Mouse (Mus musculus): ENCODE measurements around the gene Rfc5. TPM values are rescaled to one million over a fixed set of nuclear protein-coding genes. Genes with fewer than 3 reads are reported as not detected.

Rfc5 gene
- total and polyA plus RNA-seq, 3 experiments, result 44.9 to 145 (median 68.1) TPM

GRCm38 (mm10) chr5:117355648-117356303 lies 33.1 kb downstream of the Rfc5 start:
- no peak for DNase-seq (ENCODE audit: low spot score)
- peaks cover 35% of the 10 kb centered on the region for H3K4me1 ChIP-seq (ENCODE audit: insufficient read depth, low read depth, low read length)
- H3K27me3 ChIP-seq (ENCODE audit: insufficient read depth, low read length), result peaks cover 25% of the 10 kb centered on the region
- no peaks in the 10 kb centered on the region for H3K9me3 ChIP-seq (replicated peaks)
- H3K36me3 ChIP-seq (replicated peaks), result peaks cover 10% of the 10 kb centered on the region
- no peak for TF ChIP-seq GATA1 (IDR thresholded peaks at IDR 0.05; ENCODE audit: borderline replicate concordance, low read length)
- no peak overlapping the region for H3K4me3 ChIP-seq (ENCODE audit: low read depth, low read length)
- ATAC-seq (ENCODE audit: extremely low read depth, insufficient number of reproducible peaks, low FRiP score, poor library complexity, severe bottlenecking), result no peak

DNA sequence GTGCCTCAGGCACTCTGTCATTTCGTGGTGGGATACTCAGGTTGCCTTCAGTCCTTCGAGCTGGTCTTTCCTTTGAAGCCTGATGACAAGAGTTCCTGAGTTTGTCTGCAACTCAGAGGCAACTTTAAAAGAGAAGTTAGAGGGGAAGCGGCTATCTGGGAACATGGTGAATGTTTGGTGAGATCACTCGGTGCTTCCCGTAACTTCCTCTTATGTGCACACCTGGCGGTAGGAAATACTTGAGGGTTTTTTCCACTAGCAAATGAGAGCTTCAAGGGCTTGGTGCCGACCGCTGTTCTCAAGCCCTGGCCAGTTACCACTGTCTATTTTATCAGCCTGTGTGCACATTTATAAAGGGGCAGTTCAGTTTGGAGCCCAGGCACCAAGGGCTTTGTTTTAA lies 34.7 kb downstream of the Rfc5 start:
- TF ChIP-seq POLR2AphosphoS5 (IDR thresholded peaks at IDR 0.05; ENCODE audit: insufficient replicate concordance, low read depth, low read length), result no peak
- Histone ChIP-seq H3K4me3 (ENCODE audit: low read depth, low read length) (no peak overlapping the region), H3K9me3 (replicated peaks) (no peaks in the 10 kb centered on the region), H3K27me3 (ENCODE audit: insufficient read depth, low read length) (peaks cover 27% of the 10 kb centered on the region), H3K4me1 (ENCODE audit: insufficient read depth, low read depth, low read length) (peaks cover 20% of the 10 kb centered on the region), H3K36me3 (replicated peaks) (no peaks in the 10 kb centered on the region)
- ATAC-seq (ENCODE audit: extremely low read depth, insufficient number of reproducible peaks, low FRiP score, poor library complexity, severe bottlenecking) (no peak), DNase-seq (ENCODE audit: low spot score) (no peak)

DNA sequence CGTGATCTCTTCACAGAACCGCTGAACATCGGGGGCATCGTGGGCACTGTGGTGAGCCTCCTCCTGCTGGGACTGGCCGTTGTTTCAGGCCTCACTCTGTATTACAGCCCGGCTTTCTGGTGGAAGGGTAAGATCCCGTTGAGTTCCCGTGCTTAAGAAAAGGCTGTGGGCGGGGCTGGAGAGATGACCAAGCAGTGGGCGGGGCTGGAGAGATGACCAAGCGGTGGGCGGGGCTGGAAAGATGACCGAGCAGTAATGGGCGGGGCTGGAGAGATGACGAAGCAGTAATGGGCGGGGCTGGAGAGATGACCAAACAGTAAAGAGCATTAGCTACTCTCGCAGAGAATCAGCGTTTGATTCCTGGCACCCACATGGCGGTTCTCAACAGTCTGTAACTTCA lies 40.6 kb downstream of the Rfc5 start:
- peaks cover 3% of the 10 kb centered on the region; the same call in 1 of the 2 replicates for H3K4me1 ChIP-seq (ENCODE audit: insufficient read depth, low read depth, low read length)
- DNase-seq (ENCODE audit: low spot score), result no peak
- peaks cover 9% of the 10 kb centered on the region for H3K27me3 ChIP-seq (ENCODE audit: insufficient read depth, low read length)
- H3K9me3 ChIP-seq (replicated peaks), result no peaks in the 10 kb centered on the region
- TF ChIP-seq GATA2 (IDR thresholded peaks at IDR 0.05; ENCODE audit: borderline replicate concordance, low read depth, low read length) (no peak), GATA1 (IDR thresholded peaks at IDR 0.05; ENCODE audit: borderline replicate concordance, low read length) (no peak), POLR2AphosphoS5 (IDR thresholded peaks at IDR 0.05; ENCODE audit: insufficient replicate concordance, low read depth, low read length) (no peak), TAL1 (conservative IDR thresholded peaks at IDR 0.05; ENCODE audit: low read depth, low read length) (no peak), CTCF (IDR thresholded peaks at IDR 0.05; ENCODE audit: low read depth, low read length) (no peak)
- ATAC-seq (ENCODE audit: extremely low read depth, insufficient number of reproducible peaks, low FRiP score, poor library complexity, severe bottlenecking), result no peak
- H3K36me3 ChIP-seq (replicated peaks), result no peaks in the 10 kb centered on the region
- no peak overlapping the region for H3K4me3 ChIP-seq (ENCODE audit: low read depth, low read length)

- ATAC-seq (ENCODE audit: extremely low read depth, insufficient number of reproducible peaks, low FRiP score, poor library complexity, severe bottlenecking) (no peak), DNase-seq (ENCODE audit: low spot score) (no peak)
- H3K36me3 ChIP-seq (replicated peaks), result no peaks in the 10 kb centered on the region
- H3K4me1 ChIP-seq (ENCODE audit: insufficient read depth, low read depth, low read length), result peaks cover 3% of the 10 kb centered on the region; the same call in 1 of the 2 replicates
- H3K9me3 ChIP-seq (replicated peaks), result no peaks in the 10 kb centered on the region
- peaks cover 8% of the 10 kb centered on the region for H3K27me3 ChIP-seq (ENCODE audit: insufficient read depth, low read length)
- TF ChIP-seq POLR2AphosphoS5 (IDR thresholded peaks at IDR 0.05; ENCODE audit: insufficient replicate concordance, low read depth, low read length), result no peak
- no peak for TF ChIP-seq CTCF (IDR thresholded peaks at IDR 0.05; ENCODE audit: low read depth, low read length)
- TF ChIP-seq GATA2 (IDR thresholded peaks at IDR 0.05; ENCODE audit: borderline replicate concordance, low read depth, low read length), result no peak
- no peak for TF ChIP-seq TAL1 (conservative IDR thresholded peaks at IDR 0.05; ENCODE audit: low read depth, low read length)
- TF ChIP-seq GATA1 (IDR thresholded peaks at IDR 0.05; ENCODE audit: borderline replicate concordance, low read length), result no peak
- no peak overlapping the region for H3K4me3 ChIP-seq (ENCODE audit: low read depth, low read length)
These were observed 41.0 kb downstream of the Rfc5 start for GRCm38 (mm10) chr5:117347838-117348237.

- H3K36me3 ChIP-seq (replicated peaks), result no peaks in the 10 kb centered on the region
- no peak for ATAC-seq (ENCODE audit: extremely low read depth, insufficient number of reproducible peaks, low FRiP score, poor library complexity, severe bottlenecking)
- H3K4me3 ChIP-seq (ENCODE audit: low read depth, low read length), result no peak overlapping the region
- peaks cover 5% of the 10 kb centered on the region; the same call in 1 of the 2 replicates for H3K27me3 ChIP-seq (ENCODE audit: insufficient read depth, low read length)
- no peaks in the 10 kb centered on the region for H3K9me3 ChIP-seq (replicated peaks)
- TF ChIP-seq GATA2 (IDR thresholded peaks at IDR 0.05; ENCODE audit: borderline replicate concordance, low read depth, low read length) (no peak), GATA1 (IDR thresholded peaks at IDR 0.05; ENCODE audit: borderline replicate concordance, low read length) (no peak), TAL1 (conservative IDR thresholded peaks at IDR 0.05; ENCODE audit: low read depth, low read length) (no peak), CTCF (IDR thresholded peaks at IDR 0.05; ENCODE audit: low read depth, low read length) (no peak), POLR2AphosphoS5 (IDR thresholded peaks at IDR 0.05; ENCODE audit: insufficient replicate concordance, low read depth, low read length) (no peak)
- no peak for DNase-seq (ENCODE audit: low spot score)
- peaks cover 3% of the 10 kb centered on the region; the same call in 1 of the 2 replicates for H3K4me1 ChIP-seq (ENCODE audit: insufficient read depth, low read depth, low read length)
These were observed 41.8 kb downstream of the Rfc5 start for GRCm38 (mm10) chr5:117347011-117347410.

DNA sequence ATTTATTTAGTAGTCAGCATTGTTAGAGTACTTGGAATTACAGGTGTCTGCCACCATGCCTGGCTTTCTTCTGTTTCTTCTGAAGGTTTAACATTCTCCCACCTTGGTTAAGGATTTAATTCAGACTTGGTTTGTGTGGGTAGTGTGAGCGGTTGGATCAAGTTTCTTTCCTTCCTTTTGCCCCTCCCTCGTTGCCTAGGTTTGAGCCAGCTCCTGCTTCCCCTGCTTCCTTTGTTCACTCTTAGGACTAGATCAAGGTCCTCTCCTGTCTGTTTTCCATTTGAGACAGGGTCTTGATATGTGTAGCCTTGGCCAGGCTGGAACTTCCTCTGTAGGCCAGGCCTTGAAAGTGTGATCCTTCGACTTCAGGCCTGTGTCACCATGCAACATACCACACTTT lies 42.6 kb downstream of the Rfc5 start:
- no peak for DNase-seq (ENCODE audit: low spot score)
- H3K4me3 ChIP-seq (ENCODE audit: low read depth, low read length), result no peak overlapping the region
- TF ChIP-seq CTCF (IDR thresholded peaks at IDR 0.05; ENCODE audit: low read depth, low read length), result no peak
- TF ChIP-seq TAL1 (conservative IDR thresholded peaks at IDR 0.05; ENCODE audit: low read depth, low read length), result no peak
- TF ChIP-seq POLR2AphosphoS5 (IDR thresholded peaks at IDR 0.05; ENCODE audit: insufficient replicate concordance, low read depth, low read length), result no peak
- no peak for TF ChIP-seq GATA1 (IDR thresholded peaks at IDR 0.05; ENCODE audit: borderline replicate concordance, low read length)
- TF ChIP-seq GATA2 (IDR thresholded peaks at IDR 0.05; ENCODE audit: borderline replicate concordance, low read depth, low read length), result no peak

More for the DNA sequence above, 42.6 kb downstream of the Rfc5 start:
- H3K4me1 ChIP-seq (ENCODE audit: insufficient read depth, low read depth, low read length), result peaks cover 3% of the 10 kb centered on the region; the same call in 1 of the 2 replicates
- H3K9me3 ChIP-seq (replicated peaks), result no peaks in the 10 kb centered on the region
- ATAC-seq (ENCODE audit: extremely low read depth, insufficient number of reproducible peaks, low FRiP score, poor library complexity, severe bottlenecking), result no peak
- H3K36me3 ChIP-seq (replicated peaks), result no peaks in the 10 kb centered on the region
- H3K27me3 ChIP-seq (ENCODE audit: insufficient read depth, low read length), result peaks cover 5% of the 10 kb centered on the region; the same call in 1 of the 2 replicates

All from G1E (cell line).